Mouse (Mus musculus): ENCODE results near the gene Snrpa1. TPM values are rescaled to one million over a fixed set of nuclear protein-coding genes. Genes with fewer than 3 reads are reported as not detected.

Gene Snrpa1
- polyA plus RNA-seq, 1 experiment from 2014 or later = 213 TPM

DNA sequence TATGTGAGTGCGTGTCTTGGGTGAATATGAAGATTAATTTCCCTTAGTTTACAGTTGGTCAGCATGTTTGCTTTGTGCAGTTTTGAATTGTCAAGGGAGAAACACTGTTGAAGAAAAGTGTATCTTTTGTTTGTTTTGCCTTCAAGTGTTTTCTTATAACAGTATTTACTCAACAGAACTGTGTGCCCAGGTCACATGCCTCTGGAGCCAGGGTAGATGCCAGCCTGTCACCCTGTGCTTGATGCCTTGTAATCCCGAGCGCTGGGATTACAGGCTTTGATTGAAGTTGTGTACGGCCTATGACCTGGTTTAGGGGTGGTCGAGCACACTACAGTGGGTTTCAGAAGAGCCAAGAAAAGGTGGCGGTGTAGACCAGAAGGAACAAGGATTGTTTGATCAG lies 25.0 kb downstream of the Snrpa1 start:
- no peak overlapping the region for H3K4me2 ChIP-seq (replicated peaks)
- WGBS = 91% methylated on average over 6 of the region's 6 CpGs
- no peak overlapping the region for H3K9ac ChIP-seq
- peaks cover 64% of the 10 kb centered on the region for H3K36me3 ChIP-seq
- H3K9me3 ChIP-seq = no peaks in the 10 kb centered on the region
- H3K4me1 ChIP-seq = peaks cover 18% of the 10 kb centered on the region
- ATAC-seq (ENCODE audit: insufficient number of reproducible peaks, insufficient read depth, low FRiP score, low TSS enrichment) = no peak
- H3K27me3 ChIP-seq = no peaks in the 10 kb centered on the region
- no peak overlapping the region for H3K27ac ChIP-seq
- H3K4me3 ChIP-seq = no peak overlapping the region

DNA sequence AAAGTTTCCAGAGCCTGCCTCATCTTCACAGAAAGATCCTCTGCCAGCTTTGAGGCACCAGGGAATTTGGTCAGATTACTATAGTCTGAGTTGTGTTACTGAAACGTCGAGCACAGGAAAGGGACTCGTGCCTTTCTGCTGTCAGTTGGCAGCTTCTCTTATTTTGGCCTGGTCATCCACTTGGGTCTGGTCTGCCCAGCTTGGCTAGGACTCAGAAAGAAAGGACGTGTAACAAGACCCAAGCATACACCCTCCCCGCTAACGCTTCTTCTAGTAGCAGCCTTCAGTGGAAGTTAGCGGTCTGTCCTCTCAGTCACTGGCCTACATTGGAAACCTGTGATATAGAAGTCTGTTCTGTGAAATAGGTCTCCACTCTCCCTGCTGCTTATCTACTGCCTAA lies 25.7 kb downstream of the Snrpa1 start:
- no peak for ATAC-seq (ENCODE audit: insufficient number of reproducible peaks, insufficient read depth, low FRiP score, low TSS enrichment)
- H3K9me3 ChIP-seq = no peaks in the 10 kb centered on the region
- H3K9ac ChIP-seq = no peak overlapping the region
- H3K4me3 ChIP-seq = no peak overlapping the region
- H3K27me3 ChIP-seq = no peaks in the 10 kb centered on the region
- no peak overlapping the region for H3K4me2 ChIP-seq (replicated peaks)
- H3K27ac ChIP-seq = no peak overlapping the region
- WGBS = 86% methylated on average over 7 of the region's 7 CpGs
- peaks cover 18% of the 10 kb centered on the region for H3K4me1 ChIP-seq
- peaks cover 71% of the 10 kb centered on the region for H3K36me3 ChIP-seq

DNA sequence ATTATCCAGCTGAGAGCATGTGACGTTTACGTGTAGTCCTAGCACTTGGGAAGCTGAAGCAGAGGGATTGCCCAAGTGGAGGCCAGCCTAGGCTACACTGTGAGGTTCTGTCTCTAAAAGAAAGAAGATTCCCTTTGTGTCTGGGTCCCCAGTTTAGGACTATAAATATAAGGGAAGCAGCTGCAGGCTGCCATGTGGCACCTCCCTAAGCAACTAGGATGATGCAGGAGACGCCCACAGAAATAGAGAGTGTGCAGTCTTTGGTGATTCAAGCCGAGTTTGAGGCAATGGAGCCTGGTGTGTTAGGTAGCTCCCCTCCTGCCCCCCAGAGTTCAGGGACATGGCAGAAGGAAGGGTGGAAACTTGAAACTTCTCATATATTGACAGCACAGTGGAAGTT lies 28.8 kb downstream of the Snrpa1 start:
- H3K4me3 ChIP-seq = no peak overlapping the region
- no peaks in the 10 kb centered on the region for H3K27me3 ChIP-seq
- ATAC-seq (ENCODE audit: insufficient number of reproducible peaks, insufficient read depth, low FRiP score, low TSS enrichment) = no peak
- H3K36me3 ChIP-seq = peaks cover 87% of the 10 kb centered on the region
- H3K4me2 ChIP-seq (replicated peaks) = no peak overlapping the region
- 86% methylated on average over 4 of the region's 4 CpGs for WGBS
- no peaks in the 10 kb centered on the region for H3K9me3 ChIP-seq
- H3K9ac ChIP-seq = no peak overlapping the region
- H3K27ac ChIP-seq = no peak overlapping the region
- peaks cover 4% of the 10 kb centered on the region; the same call in 1 of the 2 replicates for H3K4me1 ChIP-seq

DNA sequence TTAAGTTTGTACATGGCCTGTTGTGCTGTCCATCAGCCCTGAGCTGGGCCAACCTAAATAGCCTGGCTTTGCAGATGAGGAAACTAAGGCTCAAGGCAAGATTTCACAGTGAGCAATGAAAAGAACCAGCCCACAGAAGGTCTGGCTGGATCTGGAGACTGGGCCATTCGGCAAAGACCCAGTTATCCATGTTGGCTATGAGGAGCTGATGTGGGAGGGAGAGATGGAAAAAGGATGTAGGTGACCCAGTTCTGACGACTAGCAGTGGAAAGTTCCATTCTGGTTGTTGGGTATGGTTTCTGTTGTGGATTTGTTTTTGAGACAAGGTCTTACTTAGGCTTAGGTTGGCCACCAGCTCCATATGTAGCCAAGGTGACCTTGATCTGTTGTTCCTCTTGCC lies 29.3 kb downstream of the Snrpa1 start:
- 92% methylated on average over 2 of the region's 2 CpGs for WGBS
- peaks cover 83% of the 10 kb centered on the region for H3K36me3 ChIP-seq

DNA sequence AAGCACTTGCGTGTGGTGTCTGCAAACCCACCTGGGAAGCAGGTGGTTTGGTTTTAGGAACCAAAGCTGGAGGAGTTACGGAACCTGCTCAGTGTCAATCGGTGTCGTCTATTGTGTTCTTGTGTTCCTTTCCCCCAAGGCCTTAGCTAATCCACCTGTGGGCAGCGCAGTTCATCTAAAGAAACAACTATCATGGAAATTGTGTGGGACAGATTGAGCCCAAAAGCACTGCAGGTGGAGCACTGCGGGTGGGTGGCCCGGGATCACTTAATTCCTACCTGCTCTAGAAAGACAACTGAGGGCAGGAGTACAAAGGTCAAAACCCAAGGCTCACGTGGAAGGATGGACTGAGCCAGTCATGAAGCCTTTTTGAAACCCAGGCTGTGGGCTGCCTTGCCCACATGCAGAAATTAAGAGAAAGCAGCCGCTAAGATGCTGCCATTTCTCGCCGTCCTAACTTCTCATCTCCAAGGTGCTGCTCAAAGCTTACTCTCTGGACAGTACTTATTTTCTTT lies 31.9 kb downstream of the Snrpa1 start:
- no peaks in the 10 kb centered on the region for H3K9me3 ChIP-seq
- no peak overlapping the region for H3K4me2 ChIP-seq (replicated peaks)
- 80% methylated on average over 11 of the region's 11 CpGs for WGBS
- H3K36me3 ChIP-seq = peaks cover 63% of the 10 kb centered on the region
- no peak for ATAC-seq (ENCODE audit: insufficient number of reproducible peaks, insufficient read depth, low FRiP score, low TSS enrichment)
- H3K4me3 ChIP-seq = no peak overlapping the region
- no peak overlapping the region for H3K9ac ChIP-seq
- H3K27me3 ChIP-seq = no peaks in the 10 kb centered on the region
- H3K4me1 ChIP-seq = no peaks in the 10 kb centered on the region
- no peak overlapping the region for H3K27ac ChIP-seq

More for the DNA sequence above, 29.3 kb downstream of the Snrpa1 start:
- H3K9ac ChIP-seq = no peak overlapping the region
- no peak overlapping the region for H3K27ac ChIP-seq
- H3K9me3 ChIP-seq = no peaks in the 10 kb centered on the region
- no peak for ATAC-seq (ENCODE audit: insufficient number of reproducible peaks, insufficient read depth, low FRiP score, low TSS enrichment)
- no peak overlapping the region for H3K4me2 ChIP-seq (replicated peaks)
- no peak overlapping the region for H3K4me3 ChIP-seq
- peaks cover 1% of the 10 kb centered on the region; the same call in 1 of the 2 replicates for H3K4me1 ChIP-seq
- H3K27me3 ChIP-seq = no peaks in the 10 kb centered on the region

DNA sequence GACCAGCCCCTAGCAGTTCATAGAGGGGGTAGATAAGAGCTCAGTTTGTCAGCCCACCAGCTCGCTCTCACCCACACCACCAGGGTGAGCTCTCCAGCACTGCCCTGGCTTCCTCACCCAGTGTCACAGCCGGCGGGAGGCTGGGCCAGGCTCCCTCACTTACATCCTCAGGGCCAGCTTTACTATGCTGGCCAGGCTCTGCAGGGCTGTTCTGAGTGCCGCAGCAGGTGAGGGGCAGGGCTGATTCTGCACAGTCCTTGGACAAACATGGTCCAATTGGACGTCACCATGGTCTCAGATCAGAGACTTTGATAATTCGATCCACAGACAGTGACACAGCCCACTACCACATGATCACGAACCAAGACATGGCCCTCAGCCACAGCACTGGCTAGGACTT lies 32.8 kb downstream of the Snrpa1 start:
- WGBS = 83% methylated on average over 7 of the region's 7 CpGs
- no peak overlapping the region for H3K4me2 ChIP-seq (replicated peaks)
- H3K9me3 ChIP-seq = no peaks in the 10 kb centered on the region
- H3K9ac ChIP-seq = no peak overlapping the region
- no peaks in the 10 kb centered on the region for H3K27me3 ChIP-seq
- H3K36me3 ChIP-seq = peaks cover 56% of the 10 kb centered on the region
- ATAC-seq (ENCODE audit: insufficient number of reproducible peaks, insufficient read depth, low FRiP score, low TSS enrichment) = no peak
- no peaks in the 10 kb centered on the region for H3K4me1 ChIP-seq
- H3K4me3 ChIP-seq = no peak overlapping the region
- no peak overlapping the region for H3K27ac ChIP-seq

DNA sequence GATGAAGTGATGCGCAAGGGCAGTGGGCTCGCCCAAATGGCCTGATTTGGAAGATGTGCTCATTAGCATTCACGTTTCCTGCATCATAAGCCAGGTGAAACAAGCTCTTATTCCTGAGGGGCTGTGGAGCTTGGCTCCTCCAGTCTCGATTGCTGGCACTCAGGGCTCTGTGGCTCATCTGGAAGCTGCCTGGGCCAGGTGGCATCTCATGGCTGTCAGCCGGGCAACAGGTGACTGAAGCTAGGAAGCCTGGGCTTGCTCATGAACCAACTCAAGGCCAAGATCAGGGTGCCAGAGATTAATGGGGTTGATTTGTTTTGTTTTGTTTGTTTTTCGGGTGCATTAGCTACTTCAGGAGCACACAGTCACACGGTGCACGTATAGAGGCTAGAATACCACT lies 33.9 kb downstream of the Snrpa1 start:
- Histone ChIP-seq H3K4me2 (replicated peaks) (no peak overlapping the region), H3K4me1 (no peaks in the 10 kb centered on the region), H3K27me3 (no peaks in the 10 kb centered on the region), H3K4me3 (no peak overlapping the region), H3K9ac (no peak overlapping the region), H3K9me3 (no peaks in the 10 kb centered on the region), H3K36me3 (peaks cover 45% of the 10 kb centered on the region), H3K27ac (no peak overlapping the region)
- 87% methylated on average over 8 of the region's 8 CpGs for WGBS
- ATAC-seq (ENCODE audit: insufficient number of reproducible peaks, insufficient read depth, low FRiP score, low TSS enrichment) = no peak

DNA sequence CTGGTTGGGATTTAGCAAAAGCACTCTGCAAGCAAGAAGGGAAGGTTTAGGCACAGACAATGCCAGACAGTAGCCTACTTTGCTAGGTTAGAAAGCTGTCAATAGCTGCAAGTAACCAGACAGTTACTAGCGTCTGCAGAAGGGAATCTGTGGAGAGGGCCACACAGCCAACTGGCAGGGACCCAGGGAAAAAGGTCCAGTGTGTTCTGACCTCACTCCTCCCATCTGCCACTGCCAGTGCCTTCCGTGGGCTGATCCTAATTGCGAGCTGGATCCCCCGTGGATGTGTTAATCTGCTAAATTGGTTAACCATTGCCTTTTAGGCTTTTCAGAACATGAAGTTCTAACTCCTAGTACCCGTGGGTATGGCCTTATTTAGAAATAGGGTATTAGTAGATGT lies 35.3 kb downstream of the Snrpa1 start:
- Histone ChIP-seq H3K4me2 (replicated peaks) (no peak overlapping the region), H3K27ac (no peak overlapping the region), H3K27me3 (no peaks in the 10 kb centered on the region), H3K36me3 (peaks cover 31% of the 10 kb centered on the region), H3K4me3 (no peak overlapping the region), H3K9ac (no peak overlapping the region), H3K4me1 (no peaks in the 10 kb centered on the region), H3K9me3 (no peaks in the 10 kb centered on the region)
- 77% methylated on average over 5 of the region's 5 CpGs for WGBS
- no peak for ATAC-seq (ENCODE audit: insufficient number of reproducible peaks, insufficient read depth, low FRiP score, low TSS enrichment)

DNA sequence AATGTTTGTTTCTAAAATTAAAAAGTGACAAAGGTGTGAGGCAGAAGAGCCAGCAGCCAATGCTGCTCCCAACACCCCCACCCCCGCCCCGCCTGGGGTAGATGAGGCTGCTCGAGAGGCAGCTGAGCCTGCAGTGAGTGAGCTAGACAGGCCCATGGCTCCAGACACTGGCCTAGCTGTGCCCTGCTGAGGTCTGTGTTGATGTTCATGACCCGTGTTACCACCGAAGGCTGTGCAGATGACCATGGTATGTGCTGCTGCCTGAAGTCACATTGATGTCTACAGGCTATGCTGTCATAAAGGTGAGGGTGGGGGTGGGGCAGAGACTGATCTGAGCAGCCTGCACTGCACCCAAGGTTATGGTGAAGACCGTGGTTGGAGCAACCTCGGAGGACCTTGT lies 40.0 kb downstream of the Snrpa1 start:
- H3K36me3 ChIP-seq = no peaks in the 10 kb centered on the region
- H3K4me2 ChIP-seq (replicated peaks) = no peak overlapping the region
- H3K27ac ChIP-seq = no peak overlapping the region
- ATAC-seq (ENCODE audit: insufficient number of reproducible peaks, insufficient read depth, low FRiP score, low TSS enrichment) = no peak
- H3K9me3 ChIP-seq = no peaks in the 10 kb centered on the region
- no peaks in the 10 kb centered on the region for H3K4me1 ChIP-seq
- 73% methylated on average over 7 of the region's 7 CpGs for WGBS
- no peak overlapping the region for H3K9ac ChIP-seq
- H3K27me3 ChIP-seq = no peaks in the 10 kb centered on the region
- H3K4me3 ChIP-seq = no peak overlapping the region

DNA sequence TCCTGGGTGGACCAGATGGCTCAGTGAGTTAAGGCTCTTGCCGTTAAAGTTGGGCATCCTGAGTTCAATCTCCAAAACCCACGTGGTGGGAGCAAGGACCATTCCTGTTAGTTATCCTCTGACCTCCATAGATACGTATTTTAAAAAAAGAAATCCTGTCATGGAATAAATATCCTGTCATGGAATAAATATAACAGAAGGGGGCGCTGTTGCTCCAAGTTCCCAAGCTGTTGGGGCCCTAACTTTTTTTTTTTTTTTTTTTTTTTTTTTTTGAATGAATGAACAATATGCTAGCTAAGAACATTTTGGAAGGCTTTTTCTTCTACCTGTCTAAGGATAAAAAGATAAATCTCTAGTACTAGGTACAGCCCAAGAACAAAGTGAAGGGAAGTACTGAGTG lies 43.1 kb downstream of the Snrpa1 start:
- no peaks in the 10 kb centered on the region for H3K27me3 ChIP-seq

DNA sequence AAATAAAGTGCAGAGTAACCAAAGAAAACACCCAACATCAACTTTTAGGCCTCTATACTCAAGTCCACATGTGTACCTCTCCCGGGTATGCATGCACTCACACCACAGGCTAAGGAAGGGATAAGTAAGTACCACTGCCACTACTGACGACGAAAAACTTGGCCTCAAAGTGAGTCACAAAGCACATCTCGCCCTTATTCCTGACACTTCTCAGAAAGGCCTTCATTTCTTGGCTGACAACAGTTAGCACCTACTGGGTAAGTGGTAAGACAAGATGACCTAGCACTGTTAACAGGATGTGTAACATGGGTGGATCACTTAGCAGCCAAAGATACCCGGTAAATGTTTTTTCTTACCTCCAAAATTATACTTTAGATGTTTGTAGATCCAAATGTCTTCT lies 45.7 kb downstream of the Snrpa1 start:
- 88% methylated on average over 5 of the region's 5 CpGs for WGBS
- no peak overlapping the region for H3K9ac ChIP-seq
- no peaks in the 10 kb centered on the region for H3K9me3 ChIP-seq
- no peak for ATAC-seq (ENCODE audit: insufficient number of reproducible peaks, insufficient read depth, low FRiP score, low TSS enrichment)
- H3K36me3 ChIP-seq = no peaks in the 10 kb centered on the region
- H3K4me3 ChIP-seq = no peak overlapping the region
- H3K27ac ChIP-seq = no peak overlapping the region
- H3K27me3 ChIP-seq = no peaks in the 10 kb centered on the region
- 0 out of 2 replicates have a peak, but pooled peaks cover 8% of the 10 kb centered on the region for H3K4me1 ChIP-seq
- no peak overlapping the region for H3K4me2 ChIP-seq (replicated peaks)

More for the DNA sequence above, 43.1 kb downstream of the Snrpa1 start:
- Histone ChIP-seq H3K9me3 (no peaks in the 10 kb centered on the region), H3K27ac (no peak overlapping the region), H3K36me3 (no peaks in the 10 kb centered on the region), H3K4me1 (0 out of 2 replicates have a peak, but pooled peaks cover 8% of the 10 kb centered on the region), H3K9ac (no peak overlapping the region), H3K4me2 (replicated peaks) (no peak overlapping the region), H3K4me3 (no peak overlapping the region)
- ATAC-seq (ENCODE audit: insufficient number of reproducible peaks, insufficient read depth, low FRiP score, low TSS enrichment) = no peak
- 7% methylated on average over 4 of the region's 4 CpGs for WGBS

DNA sequence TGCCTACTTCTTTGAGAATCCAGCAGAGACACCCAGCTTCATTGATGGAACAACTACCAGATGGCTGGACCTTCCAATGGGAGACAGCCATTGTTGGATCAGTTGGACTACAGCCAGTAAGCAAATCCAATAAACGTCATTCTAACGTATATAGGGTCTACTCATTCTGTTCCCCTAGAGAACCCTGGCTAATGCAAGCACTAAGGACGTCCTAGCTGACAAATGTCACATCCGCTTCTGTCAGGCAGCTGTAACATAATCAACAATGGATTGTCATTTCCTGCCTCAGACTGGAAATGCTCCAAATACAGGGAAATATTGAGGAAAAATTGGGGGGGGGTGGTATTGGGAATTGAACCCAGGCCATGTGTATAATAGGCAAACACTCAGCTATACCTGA lies 47.0 kb downstream of the Snrpa1 start:
- no peaks in the 10 kb centered on the region for H3K9me3 ChIP-seq
- no peaks in the 10 kb centered on the region for H3K36me3 ChIP-seq
- H3K4me3 ChIP-seq = no peak overlapping the region
- 0 out of 2 replicates have a peak, but pooled peaks cover 8% of the 10 kb centered on the region for H3K4me1 ChIP-seq
- no peak overlapping the region for H3K4me2 ChIP-seq (replicated peaks)
- WGBS = 59% methylated on average over 4 of the region's 4 CpGs
- no peak for ATAC-seq (ENCODE audit: insufficient number of reproducible peaks, insufficient read depth, low FRiP score, low TSS enrichment)
- H3K27me3 ChIP-seq = no peaks in the 10 kb centered on the region
- no peak overlapping the region for H3K9ac ChIP-seq
- H3K27ac ChIP-seq = no peak overlapping the region

Data from embryonic facial prominence, embryonic 12.5 days (tissue).